Mouse (Mus musculus) olfactory bulb, adult 2 months (tissue): ENCODE measurements around the gene Kirrel2. TPM values are rescaled to one million over a fixed set of nuclear protein-coding genes. Genes with fewer than 3 reads are reported as not detected.

Experiments
- H3K27ac ChIP-seq: fragments of 200-500 bp; 2 replicates; pipeline ENCODE4 v1.5.1; 2012; ENCODE audit warnings: low read depth, low read length; ENCODE audit not compliant: insufficient read depth
- H3K4me1 ChIP-seq: fragments of 200-500 bp; 2 replicates; pipeline ENCODE4 v1.6.1; 2012; ENCODE audit warnings: low read length; ENCODE audit not compliant: control insufficient read depth, insufficient read depth
- H3K4me3 ChIP-seq: fragments of 200-500 bp; 2 replicates; pipeline ENCODE4 v1.5.1; 2012; ENCODE audit warnings: mild to moderate bottlenecking, low read depth, low read length, moderate library complexity; ENCODE audit not compliant: insufficient read depth
- CTCF ChIP-seq: fragments of 200-500 bp; IDR thresholded peaks from 2 replicates; pipeline ENCODE4 v1.5.1; 2012; ENCODE audit warnings: low read depth, mild to moderate bottlenecking, low read length, moderate library complexity; ENCODE audit not compliant: insufficient read depth
- POLR2A ChIP-seq: fragments of 200-500 bp; IDR thresholded peaks from 2 replicates; pipeline ENCODE4 v1.6.1; 2012; ENCODE audit warnings: mild to moderate bottlenecking, low read depth, low read length, moderate library complexity; ENCODE audit not compliant: insufficient read depth
- WGBS: fragments of 180-500 bp; shearing (Covaris S2); methylation state at CpG from one replicate; pipeline ENCODE4 v1.1.7; 2018; 5-methylcytosine and 5-hydroxymethylcytosine counted together
- polyA plus RNA-seq: library from polyadenylated mRNA; stranded (reverse); fragments of >200 nt; gene quantifications from 2 replicates; pipeline ENCODE4 v1.2.4, GENCODE M21; 2012; ENCODE audit warnings: low replicate concordance; ENCODE audit not compliant: missing spikeins, insufficient read depth, insufficient read length

The Kirrel2 gene
- polyA plus RNA-seq, 1 experiment: not detected

- Histone ChIP-seq H3K4me3 (peak overlapping the region; percentile 40), H3K27ac (no peak overlapping the region), H3K4me1 (peaks cover 44% of the 10 kb centered on the region)
- 3% methylated on average over 9 of the region's 9 CpGs for WGBS
- TF ChIP-seq CTCF: no peak
- TF ChIP-seq POLR2A: no peak
These were observed 1.0 kb downstream of the Kirrel2 start for GRCm38 (mm10) chr7:30456487-30456886.

GRCm38 (mm10) chr7:30454259-30454658 lies 3.2 kb downstream of the Kirrel2 start:
- Histone ChIP-seq H3K27ac (no peak overlapping the region), H3K4me1 (peaks cover 40% of the 10 kb centered on the region), H3K4me3 (no peak overlapping the region)
- TF ChIP-seq CTCF (no peak), POLR2A (no peak)
- 33% methylated on average over 6 of the region's 6 CpGs for WGBS

GRCm38 (mm10) chr7:30453766-30454165 lies 3.7 kb downstream of the Kirrel2 start:
- no peak overlapping the region for H3K27ac ChIP-seq
- no peak overlapping the region for H3K4me3 ChIP-seq
- WGBS: 5% methylated on average over 24 of the region's 25 CpGs
- H3K4me1 ChIP-seq: peaks cover 36% of the 10 kb centered on the region
- TF ChIP-seq CTCF (no peak), POLR2A (no peak)

GRCm38 (mm10) chr7:30453327-30453726 lies 4.2 kb downstream of the Kirrel2 start:
- no peak overlapping the region for H3K4me3 ChIP-seq

GRCm38 (mm10) chr7:30450241-30450640 lies 7.2 kb downstream of the Kirrel2 start:
- 58% methylated on average over 7 of the region's 7 CpGs for WGBS
- H3K4me1 ChIP-seq: peaks cover 16% of the 10 kb centered on the region
- H3K4me3 ChIP-seq: no peak overlapping the region
- H3K27ac ChIP-seq: no peak overlapping the region
- TF ChIP-seq POLR2A (no peak), CTCF (no peak)

More at GRCm38 (mm10) chr7:30453327-30453726, 4.2 kb downstream of the Kirrel2 start:
- no peak overlapping the region for H3K27ac ChIP-seq
- H3K4me1 ChIP-seq: peaks cover 31% of the 10 kb centered on the region
- TF ChIP-seq POLR2A (no peak), CTCF (no peak)
- 17% methylated on average over 25 of the region's 25 CpGs for WGBS

GRCm38 (mm10) chr7:30444971-30445751 lies 12.3 kb downstream of the Kirrel2 start, which contains the start of gene Aplp1:
Aplp1 (minus strand) TSS chr7:30445535.
- H3K4me1 ChIP-seq: peaks cover 31% of the 10 kb centered on the region
- under 1% methylated on average over 66 of the region's 72 CpGs for WGBS
- TF ChIP-seq CTCF (no peak; the same call in 1 of the 2 replicates), POLR2A (peak; percentile 40)
- peak within 1 kb of the TSS; percentile 89 for H3K4me3 ChIP-seq
- H3K27ac ChIP-seq: peak within 1 kb of the TSS; percentile 95

- Histone ChIP-seq H3K4me1 (peaks cover 36% of the 10 kb centered on the region), H3K27ac (peak overlapping the region; percentile 95), H3K4me3 (peak overlapping the region; percentile 89)
- WGBS: under 1% methylated on average over 38 of the region's 38 CpGs
- TF ChIP-seq POLR2A: peak; percentile 30
- TF ChIP-seq CTCF: no peak
These were observed 13.1 kb downstream of the Kirrel2 start for GRCm38 (mm10) chr7:30444154-30444970.

GRCm38 (mm10) chr7:30443696-30444095 lies 13.8 kb downstream of the Kirrel2 start:
- no peak overlapping the region for H3K27ac ChIP-seq

GRCm38 (mm10) chr7:30440697-30441096 lies 16.8 kb downstream of the Kirrel2 start:
- H3K27ac ChIP-seq: no peak overlapping the region
- WGBS: 24% methylated on average over 4 of the region's 5 CpGs
- TF ChIP-seq POLR2A: no peak
- TF ChIP-seq CTCF: peak; percentile 77
- H3K4me1 ChIP-seq: peaks cover 37% of the 10 kb centered on the region
- H3K4me3 ChIP-seq: no peak overlapping the region

More at GRCm38 (mm10) chr7:30443696-30444095, 13.8 kb downstream of the Kirrel2 start:
- TF ChIP-seq CTCF: no peak
- no peak for TF ChIP-seq POLR2A
- 14% methylated on average over 9 of the region's 9 CpGs for WGBS
- Histone ChIP-seq H3K4me3 (peak overlapping the region; percentile 89), H3K4me1 (peaks cover 36% of the 10 kb centered on the region)
